Mouse (Mus musculus) cortical plate, adult 2 months (tissue): ENCODE measurements around the gene Pdxdc1.
A peak's percentile ranks its signal among the peaks of the same experiment; 100 is the strongest.

Experiments
- CTCF ChIP-seq: fragments of 200-500 bp; IDR thresholded peaks from 2 replicates; pipeline ENCODE4 v1.5.1; 2011; ENCODE audit warnings: mild to moderate bottlenecking, control low read depth, low read length; ENCODE audit not compliant: insufficient read depth; ENCODE audit errors: extremely low read depth
- POLR2A ChIP-seq: fragments of 200-500 bp; IDR thresholded peaks from 2 replicates; pipeline ENCODE4 v1.6.1; 2011; ENCODE audit warnings: mild to moderate bottlenecking, low read length, control low read depth; ENCODE audit not compliant: insufficient read depth; ENCODE audit errors: extremely low read depth

DNA sequence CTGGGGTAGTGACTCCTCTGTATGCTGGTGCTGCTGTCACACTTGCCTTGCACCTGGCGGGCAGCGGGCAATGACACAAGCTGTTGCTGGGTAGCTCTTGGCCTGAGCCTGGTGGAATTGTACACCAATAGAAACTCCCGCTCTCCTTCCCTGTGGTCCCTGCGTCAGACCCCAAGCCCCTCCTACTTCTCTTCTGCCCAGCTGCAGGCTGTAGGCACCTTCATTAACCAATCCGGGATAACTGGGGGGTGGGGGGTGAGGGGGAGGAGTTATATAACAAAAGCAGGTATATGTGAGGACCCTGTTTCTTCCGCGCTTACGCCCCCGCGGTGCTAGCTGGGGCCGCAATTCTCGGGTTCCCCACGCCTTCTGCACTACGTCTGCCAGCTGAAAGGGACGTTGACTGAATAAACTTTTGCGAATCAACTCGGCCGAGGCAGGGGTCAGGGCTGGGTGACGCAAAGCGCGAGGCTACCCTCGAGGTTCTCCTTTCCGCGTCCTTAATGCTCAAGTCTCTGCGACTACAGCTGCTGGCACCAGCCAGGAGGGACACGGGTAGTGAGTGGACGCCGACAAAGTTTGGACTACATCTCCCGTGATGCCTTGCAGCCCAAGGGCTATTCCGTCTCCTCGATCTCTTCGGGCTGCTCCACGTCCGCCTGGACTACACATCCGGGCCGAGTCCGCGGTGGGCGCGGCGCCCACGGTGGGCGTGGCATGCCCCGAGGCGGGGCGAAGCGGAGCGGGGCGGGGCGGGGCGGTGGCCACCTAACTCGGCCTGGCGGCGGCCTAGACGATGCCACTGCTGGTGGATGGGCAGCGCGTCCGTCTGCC, 84.2 kb downstream of the Pdxdc1 start, which contains the start of gene Ntan1:
- TF ChIP-seq POLR2A (peak; percentile 57; the same call in 1 of the 2 replicates), CTCF (no peak)
